Mouse (Mus musculus): ENCODE results near the gene Kcnq2. TPM values are rescaled to one million over a fixed set of nuclear protein-coding genes. Genes with fewer than 3 reads are reported as not detected.

The Kcnq2 gene
- total and polyA plus RNA-seq, 3 experiments, result 0.05 to 0.23 TPM; not detected in 1

DNA sequence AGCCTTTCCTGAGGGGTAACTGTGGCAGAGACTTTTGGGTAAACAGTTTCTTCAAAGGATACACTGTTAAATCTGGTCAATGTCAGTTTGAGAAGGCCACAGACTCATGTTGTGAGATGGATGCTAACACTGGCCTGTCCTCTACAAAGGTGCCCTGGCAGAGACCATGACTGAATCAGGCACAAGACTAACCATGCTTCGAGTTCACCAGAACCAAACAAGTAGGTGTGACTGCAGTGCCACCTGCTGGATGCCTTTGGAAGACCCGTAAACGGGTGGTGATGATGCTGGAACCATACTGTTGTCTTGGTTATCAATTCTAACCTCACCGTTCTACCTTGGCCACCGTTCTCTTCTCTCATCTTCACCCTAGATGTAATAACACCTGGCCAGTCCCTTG, 75.0 kb downstream of the Kcnq2 start:
- TF ChIP-seq POLR2A (IDR thresholded peaks at IDR 0.05; ENCODE audit: insufficient read depth, low read depth, low read length) (no peak), CTCF (IDR thresholded peaks at IDR 0.05) (peak; percentile 86), EP300 (IDR thresholded peaks at IDR 0.05; ENCODE audit: insufficient read depth, low read depth, low read length) (0 out of 2 replicates have a peak, but pooled peaks have one; percentile 44)
- H3K4me3 ChIP-seq, result no peak overlapping the region
- whole genome bisulfite sequencing, result 10% methylated on average over 5 of the region's 5 CpGs
- H3K9ac ChIP-seq (ENCODE audit: low read depth, low read length), result no peak overlapping the region
- no peaks in the 10 kb centered on the region for H3K4me1 ChIP-seq (ENCODE audit: control insufficient read depth, insufficient read depth, low read length)
- peak; percentile 48 to 76 for DNase-seq
- no peaks in the 10 kb centered on the region for H3K36me3 ChIP-seq (ENCODE audit: control insufficient read depth, insufficient read depth, low read length)
- no peaks in the 10 kb centered on the region for H3K79me2 ChIP-seq (replicated peaks; ENCODE audit: control insufficient read depth, insufficient read depth, low read length)
- H3K27ac ChIP-seq, result no peak overlapping the region
- intact Hi-C loops (cut with DNase I), result loop anchor here (1.0 kb wide), 2 partner anchors 64 to 135 kb away; no protein-coding TSS in a partner anchor
- no peaks in the 10 kb centered on the region for H3K27me3 ChIP-seq (ENCODE audit: control insufficient read depth, insufficient read depth, low read length)

GRCm38 (mm10) chr2:181058193-181058592, 76.9 kb downstream of the Kcnq2 start:
- TF ChIP-seq CTCF (IDR thresholded peaks at IDR 0.05) (no peak), POLR2A (IDR thresholded peaks at IDR 0.05; ENCODE audit: insufficient read depth, low read depth, low read length) (no peak), EP300 (IDR thresholded peaks at IDR 0.05; ENCODE audit: insufficient read depth, low read depth, low read length) (no peak)
- no peak overlapping the region for H3K27ac ChIP-seq
- H3K4me1 ChIP-seq (ENCODE audit: control insufficient read depth, insufficient read depth, low read length), result no peaks in the 10 kb centered on the region
- H3K9ac ChIP-seq (ENCODE audit: low read depth, low read length), result no peak overlapping the region
- no peaks in the 10 kb centered on the region for H3K27me3 ChIP-seq (ENCODE audit: control insufficient read depth, insufficient read depth, low read length)
- H3K36me3 ChIP-seq (ENCODE audit: control insufficient read depth, insufficient read depth, low read length), result no peaks in the 10 kb centered on the region
- 35% methylated on average over 3 of the region's 3 CpGs for WGBS
- no peak overlapping the region for H3K4me3 ChIP-seq
- no peaks in the 10 kb centered on the region for H3K79me2 ChIP-seq (replicated peaks; ENCODE audit: control insufficient read depth, insufficient read depth, low read length)
- no peak for DNase-seq
- intact Hi-C loops (cut with DNase I), result no loop called here

DNA sequence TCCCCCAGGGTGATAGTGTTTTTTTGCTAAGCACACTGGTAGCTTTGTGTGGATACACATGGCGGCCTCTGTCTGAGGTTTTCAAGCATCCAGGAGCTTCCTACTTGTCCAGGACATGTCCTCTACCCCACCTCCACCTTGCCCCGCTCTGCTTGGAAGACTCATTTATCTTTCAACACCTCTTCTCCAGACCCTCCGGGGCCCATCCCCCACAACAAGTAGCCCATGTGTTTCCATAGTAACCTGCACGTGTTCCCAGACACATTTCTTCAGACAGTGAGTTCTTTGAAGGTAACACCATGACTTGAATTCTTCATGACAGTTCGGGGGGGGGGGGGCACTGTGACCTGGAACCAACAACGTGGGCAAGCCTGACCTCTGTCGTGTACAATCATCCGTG, 77.8 kb downstream of the Kcnq2 start:
- Histone ChIP-seq H3K36me3 (ENCODE audit: control insufficient read depth, insufficient read depth, low read length) (no peaks in the 10 kb centered on the region), H3K4me3 (no peak overlapping the region), H3K27me3 (ENCODE audit: control insufficient read depth, insufficient read depth, low read length) (no peaks in the 10 kb centered on the region), H3K79me2 (replicated peaks; ENCODE audit: control insufficient read depth, insufficient read depth, low read length) (no peaks in the 10 kb centered on the region), H3K4me1 (ENCODE audit: control insufficient read depth, insufficient read depth, low read length) (no peaks in the 10 kb centered on the region), H3K27ac (no peak overlapping the region), H3K9ac (ENCODE audit: low read depth, low read length) (no peak overlapping the region)
- TF ChIP-seq CTCF (IDR thresholded peaks at IDR 0.05), result no peak
- TF ChIP-seq EP300 (IDR thresholded peaks at IDR 0.05; ENCODE audit: insufficient read depth, low read depth, low read length), result no peak
- TF ChIP-seq POLR2A (IDR thresholded peaks at IDR 0.05; ENCODE audit: insufficient read depth, low read depth, low read length), result no peak
- intact Hi-C loops (cut with DNase I), result no loop called here
- 42% methylated on average over 8 of the region's 8 CpGs for WGBS
- no peak for DNase-seq

GRCm38 (mm10) chr2:181052171-181052570, 82.9 kb downstream of the Kcnq2 start:
- Histone ChIP-seq H3K27ac (no peak overlapping the region), H3K9ac (ENCODE audit: low read depth, low read length) (no peak overlapping the region), H3K36me3 (ENCODE audit: control insufficient read depth, insufficient read depth, low read length) (no peaks in the 10 kb centered on the region), H3K4me1 (ENCODE audit: control insufficient read depth, insufficient read depth, low read length) (no peaks in the 10 kb centered on the region), H3K79me2 (replicated peaks; ENCODE audit: control insufficient read depth, insufficient read depth, low read length) (no peaks in the 10 kb centered on the region), H3K4me3 (no peak overlapping the region), H3K27me3 (ENCODE audit: control insufficient read depth, insufficient read depth, low read length) (no peaks in the 10 kb centered on the region)
- TF ChIP-seq POLR2A (IDR thresholded peaks at IDR 0.05; ENCODE audit: insufficient read depth, low read depth, low read length), result no peak
- WGBS, result 76% methylated on average over 1 of the region's 1 CpGs
- intact Hi-C loops (cut with DNase I), result no loop called here
- DNase-seq, result no peak

DNA sequence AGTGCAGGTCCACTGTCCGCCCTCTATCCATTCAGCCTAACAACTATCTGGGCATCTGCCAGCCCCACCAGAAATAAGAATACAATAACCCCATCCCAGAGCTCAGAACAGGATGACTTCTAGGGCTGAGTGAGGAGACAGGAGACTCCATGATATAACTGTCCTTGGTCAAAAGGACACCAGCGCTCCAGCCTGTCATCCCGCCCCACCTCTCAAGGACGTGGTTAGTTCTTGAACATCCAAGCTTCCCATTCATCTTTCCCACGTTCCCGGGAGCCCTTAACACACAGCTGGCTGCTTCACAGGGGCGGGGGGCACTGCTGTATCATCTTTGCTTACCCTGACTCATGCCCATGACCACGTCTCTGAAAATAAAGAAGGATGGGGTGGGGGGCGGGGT, 86.1 kb downstream of the Kcnq2 start:
- DNase-seq, result no peak
- H3K9ac ChIP-seq (ENCODE audit: low read depth, low read length), result no peak overlapping the region
- H3K4me1 ChIP-seq (ENCODE audit: control insufficient read depth, insufficient read depth, low read length), result no peaks in the 10 kb centered on the region
- H3K79me2 ChIP-seq (replicated peaks; ENCODE audit: control insufficient read depth, insufficient read depth, low read length), result no peaks in the 10 kb centered on the region
- H3K27me3 ChIP-seq (ENCODE audit: control insufficient read depth, insufficient read depth, low read length), result no peaks in the 10 kb centered on the region
- TF ChIP-seq EP300 (IDR thresholded peaks at IDR 0.05; ENCODE audit: insufficient read depth, low read depth, low read length), result no peak
- no peak for TF ChIP-seq POLR2A (IDR thresholded peaks at IDR 0.05; ENCODE audit: insufficient read depth, low read depth, low read length)
- no peak for TF ChIP-seq CTCF (IDR thresholded peaks at IDR 0.05)
- intact Hi-C loops (cut with DNase I), result no loop called here
- no peaks in the 10 kb centered on the region for H3K36me3 ChIP-seq (ENCODE audit: control insufficient read depth, insufficient read depth, low read length)
- no peak overlapping the region for H3K27ac ChIP-seq
- H3K4me3 ChIP-seq, result no peak overlapping the region
- 78% methylated on average over 9 of the region's 9 CpGs for WGBS

- WGBS, result 40% methylated on average over 7 of the region's 7 CpGs
- TF ChIP-seq CTCF (IDR thresholded peaks at IDR 0.05) (no peak), POLR2A (IDR thresholded peaks at IDR 0.05; ENCODE audit: insufficient read depth, low read depth, low read length) (no peak), EP300 (IDR thresholded peaks at IDR 0.05; ENCODE audit: insufficient read depth, low read depth, low read length) (no peak)
Measured at GRCm38 (mm10) chr2:181048252-181048945, 86.7 kb downstream of the Kcnq2 start.

More at GRCm38 (mm10) chr2:181048252-181048945, 86.7 kb downstream of the Kcnq2 start:
- DNase-seq, result no peak
- no peaks in the 10 kb centered on the region for H3K27me3 ChIP-seq (ENCODE audit: control insufficient read depth, insufficient read depth, low read length)
- intact Hi-C loops (cut with DNase I), result no loop called here
- H3K4me3 ChIP-seq, result no peak overlapping the region
- no peak overlapping the region for H3K27ac ChIP-seq
- H3K36me3 ChIP-seq (ENCODE audit: control insufficient read depth, insufficient read depth, low read length), result no peaks in the 10 kb centered on the region
- H3K79me2 ChIP-seq (replicated peaks; ENCODE audit: control insufficient read depth, insufficient read depth, low read length), result no peaks in the 10 kb centered on the region
- no peaks in the 10 kb centered on the region for H3K4me1 ChIP-seq (ENCODE audit: control insufficient read depth, insufficient read depth, low read length)
- no peak overlapping the region for H3K9ac ChIP-seq (ENCODE audit: low read depth, low read length)
